Mouse (Mus musculus) lung, embryonic 14.5 days (tissue): ENCODE measurements around the gene Ctdsp1. TPM values are rescaled to one million over a fixed set of nuclear protein-coding genes. Genes with fewer than 3 reads are reported as not detected.
A peak's percentile ranks its signal among the peaks of the same experiment; 100 is the strongest.

Experiments
- ATAC-seq: fragments of 200-750 bp; cut with Nextera tagmentation; 2 replicates; pipeline ENCODE4 v1.8.0; 2017; ENCODE audit warnings: mild to moderate bottlenecking, moderate TSS enrichment, moderate library complexity; ENCODE audit not compliant: insufficient read depth
- DNase-seq: peaks from one replicate; pipeline ENCODE4 v3.0.0-alpha.2; 2015
- H3K27ac ChIP-seq: fragments of 300-500 bp; sonication (generic); 2 replicates; pipeline ENCODE4 v1.5.1; 2014; ENCODE audit warnings: low read depth, mild to moderate bottlenecking, moderate library complexity
- H3K27me3 ChIP-seq: fragments of 300-500 bp; sonication (generic); 2 replicates; pipeline ENCODE4 v1.6.1; 2014; ENCODE audit warnings: low read length, control low read depth; ENCODE audit not compliant: insufficient read depth
- H3K36me3 ChIP-seq: fragments of 300-500 bp; sonication (generic); 2 replicates; pipeline ENCODE4 v1.6.1; 2014; ENCODE audit warnings: control low read depth; ENCODE audit not compliant: insufficient read depth
- H3K4me1 ChIP-seq: fragments of 300-500 bp; sonication (generic); 2 replicates; pipeline ENCODE4 v1.6.1; 2014; ENCODE audit warnings: antibody characterized with exemption, control low read depth; ENCODE audit not compliant: insufficient read depth
- H3K4me2 ChIP-seq: fragments of 300-500 bp; sonication (generic); 2 replicates; pipeline ENCODE4 v1.6.1; 2014; ENCODE audit warnings: mild to moderate bottlenecking
- H3K4me3 ChIP-seq: fragments of 300-500 bp; sonication (generic); 2 replicates; pipeline ENCODE4 v1.5.1; 2014; ENCODE audit warnings: low read depth, low read length
- H3K9ac ChIP-seq: fragments of 300-500 bp; sonication (generic); 2 replicates; pipeline ENCODE4 v1.6.1; 2014
- H3K9me3 ChIP-seq: fragments of 300-500 bp; sonication (generic); 2 replicates; pipeline ENCODE4 v1.6.1; 2016; ENCODE audit warnings: low read depth, low read length, control low read depth
- CTCF ChIP-seq: IDR thresholded peaks from 2 replicates; pipeline ENCODE4 v1.5.1; 2016; ENCODE audit warnings: antibody characterized with exemption, low read depth
- WGBS: fragments of 180-500 bp; shearing (Covaris S2); extraction: QIAGEN DNeasy Blood & Tissue Kit; methylation state at CpG from one replicate; pipeline ENCODE4 v1.1.7; 2014; 5-methylcytosine and 5-hydroxymethylcytosine counted together
- polyA plus RNA-seq: library from polyadenylated mRNA; unstranded; fragments of >200 nt; fragmentation: Nextera tagmentation; extraction: Ambion mirVana; gene quantifications from 2 replicates; pipeline ENCODE4 v1.2.1, GENCODE M21; 2014

Ctdsp1 gene
- polyA plus RNA-seq, 1 experiment from 2014 or later = 102 TPM

DNA sequence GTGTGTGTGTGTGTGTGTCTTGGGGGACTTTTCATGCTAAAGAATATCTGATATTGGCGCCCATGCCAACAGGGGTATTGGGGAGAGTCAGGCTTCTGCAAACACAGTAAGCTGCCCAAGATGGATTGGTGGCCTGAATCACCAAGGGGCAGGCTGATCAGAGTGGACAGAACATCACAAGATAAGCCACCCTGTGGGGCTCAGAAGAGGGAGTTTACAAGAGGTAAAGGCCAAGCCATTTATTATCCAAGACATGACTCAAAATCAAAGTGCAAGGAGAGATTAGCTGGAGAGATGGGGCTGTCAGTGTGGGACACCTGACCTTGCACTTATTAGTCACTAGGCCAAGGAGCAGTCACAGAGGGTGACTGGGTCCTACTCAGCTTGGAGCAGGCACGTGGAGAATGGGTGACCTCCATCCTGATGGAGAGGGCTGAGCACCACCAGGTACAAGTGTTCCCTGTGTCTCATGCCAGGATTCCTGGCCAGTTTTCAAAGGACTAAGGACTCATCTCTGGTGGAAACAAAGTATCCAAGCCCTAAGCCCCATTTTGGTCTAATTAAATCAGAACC is 20.5 kb downstream of the Ctdsp1 start:
- Histone ChIP-seq H3K27ac (no peak overlapping the region), H3K4me3 (no peak overlapping the region), H3K4me1 (no peaks in the 10 kb centered on the region), H3K36me3 (no peaks in the 10 kb centered on the region), H3K9ac (no peak overlapping the region), H3K9me3 (no peaks in the 10 kb centered on the region), H3K4me2 (no peak overlapping the region), H3K27me3 (no peaks in the 10 kb centered on the region)
- DNase-seq = no peak
- 45% methylated on average over 2 of the region's 2 CpGs for WGBS
- TF ChIP-seq CTCF = no peak
- ATAC-seq = no peak

DNA sequence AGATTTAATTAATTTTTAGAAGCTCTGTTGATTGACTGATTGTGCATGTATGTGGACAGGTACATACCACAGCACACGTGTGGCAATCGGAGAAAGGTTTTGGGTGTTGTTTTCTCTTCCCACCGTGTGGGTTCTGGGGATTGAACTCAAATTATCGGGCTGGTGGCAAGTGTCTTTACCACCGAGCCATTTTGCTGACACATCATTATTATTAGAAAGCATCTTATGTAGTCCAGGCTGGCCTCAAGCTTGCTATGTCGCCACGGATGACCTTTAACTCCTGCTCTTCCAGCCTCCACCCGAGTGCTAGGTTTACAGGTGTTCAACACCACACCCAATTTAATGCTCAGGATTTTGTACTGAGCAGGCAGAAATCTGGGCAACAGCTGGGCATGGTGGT is 21.4 kb downstream of the Ctdsp1 start:
- Histone ChIP-seq H3K27ac (no peak overlapping the region), H3K4me2 (no peak overlapping the region), H3K4me3 (no peak overlapping the region), H3K27me3 (no peaks in the 10 kb centered on the region), H3K9ac (no peak overlapping the region), H3K9me3 (no peaks in the 10 kb centered on the region), H3K36me3 (no peaks in the 10 kb centered on the region), H3K4me1 (no peaks in the 10 kb centered on the region)
- DNase-seq (no peak), ATAC-seq (no peak)
- no peak for TF ChIP-seq CTCF
- whole genome bisulfite sequencing = 68% methylated on average over 8 of the region's 8 CpGs

DNA sequence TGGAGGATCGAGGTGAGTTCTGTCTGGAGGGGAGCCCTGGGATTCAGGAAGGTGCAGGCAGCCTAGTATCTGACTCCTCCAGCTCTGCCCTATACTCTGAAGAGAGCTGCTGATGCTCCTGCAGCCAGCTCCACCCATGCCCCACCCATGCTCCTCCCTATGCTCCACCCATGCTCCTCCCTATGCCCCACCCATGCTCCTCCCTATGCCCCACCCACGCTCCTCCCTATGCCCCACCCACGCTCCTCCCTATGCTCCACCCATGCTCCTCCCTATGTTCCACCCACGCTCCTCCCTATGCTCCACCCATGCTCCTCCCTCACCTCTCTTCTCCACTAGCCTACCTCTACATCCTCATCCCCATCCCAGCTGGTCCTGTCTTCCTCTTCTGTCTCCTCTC is 23.8 kb downstream of the Ctdsp1 start:
- H3K9me3 ChIP-seq = no peaks in the 10 kb centered on the region
- no peak for ATAC-seq
- H3K4me2 ChIP-seq = no peak overlapping the region
- no peaks in the 10 kb centered on the region for H3K36me3 ChIP-seq
- no peak overlapping the region for H3K4me3 ChIP-seq
- no peak overlapping the region for H3K9ac ChIP-seq
- TF ChIP-seq CTCF = no peak
- H3K27me3 ChIP-seq = no peaks in the 10 kb centered on the region
- 37% methylated on average over 4 of the region's 4 CpGs for WGBS
- DNase-seq = peak; percentile 23
- no peak overlapping the region for H3K27ac ChIP-seq
- H3K4me1 ChIP-seq = no peaks in the 10 kb centered on the region

- no peak for TF ChIP-seq CTCF
- no peak for ATAC-seq
These were observed 27.6 kb downstream of the Ctdsp1 start for GRCm38 (mm10) chr1:74418747-74419439.

GRCm38 (mm10) chr1:74419440-74419794 is 28.1 kb downstream of the Ctdsp1 start:
- Histone ChIP-seq H3K27ac (no peak overlapping the region), H3K36me3 (no peaks in the 10 kb centered on the region), H3K27me3 (no peaks in the 10 kb centered on the region), H3K4me3 (no peak overlapping the region), H3K4me2 (no peak overlapping the region), H3K9me3 (no peaks in the 10 kb centered on the region), H3K9ac (no peak overlapping the region), H3K4me1 (no peaks in the 10 kb centered on the region)
- WGBS = 35% methylated on average over 9 of the region's 9 CpGs
- TF ChIP-seq CTCF = no peak
- no peak for ATAC-seq
- DNase-seq = no peak

More at GRCm38 (mm10) chr1:74418747-74419439, 27.6 kb downstream of the Ctdsp1 start:
- no peak overlapping the region for H3K4me2 ChIP-seq
- H3K4me1 ChIP-seq = no peaks in the 10 kb centered on the region
- H3K4me3 ChIP-seq = no peak overlapping the region
- no peak for DNase-seq
- no peak overlapping the region for H3K27ac ChIP-seq
- H3K9me3 ChIP-seq = no peaks in the 10 kb centered on the region
- no peaks in the 10 kb centered on the region for H3K27me3 ChIP-seq
- H3K36me3 ChIP-seq = no peaks in the 10 kb centered on the region
- WGBS = 72% methylated on average over 17 of the region's 17 CpGs
- H3K9ac ChIP-seq = no peak overlapping the region

DNA sequence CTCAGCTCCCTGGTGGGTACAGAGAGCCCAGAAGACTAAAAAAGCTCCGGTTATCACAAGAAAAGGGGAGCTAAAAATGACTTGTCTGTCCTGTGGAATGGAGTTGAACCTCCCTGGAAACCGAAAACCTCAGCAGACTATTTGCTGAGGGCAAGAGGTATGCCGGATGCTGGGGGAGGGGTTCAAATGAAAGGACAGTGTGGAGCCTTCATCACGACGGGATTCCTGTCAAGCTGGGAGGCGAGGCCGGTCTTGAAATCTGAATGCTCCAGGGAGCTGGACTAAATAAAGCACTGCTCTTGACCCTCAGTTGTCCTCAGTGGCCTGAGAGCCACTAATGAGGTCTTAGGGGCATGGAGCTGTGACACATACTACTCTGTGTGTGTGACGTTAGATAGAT is 31.8 kb downstream of the Ctdsp1 start:
- TF ChIP-seq CTCF = no peak
- 17% methylated on average over 8 of the region's 8 CpGs for WGBS
- Histone ChIP-seq H3K36me3 (no peaks in the 10 kb centered on the region), H3K27ac (no peak overlapping the region; the same call in 1 of the 2 replicates), H3K4me3 (no peak overlapping the region), H3K4me1 (no peaks in the 10 kb centered on the region), H3K4me2 (no peak overlapping the region), H3K9ac (no peak overlapping the region), H3K27me3 (no peaks in the 10 kb centered on the region), H3K9me3 (no peaks in the 10 kb centered on the region)
- no peak for ATAC-seq
- DNase-seq = peak; percentile 17

- 65% methylated on average over 7 of the region's 7 CpGs for WGBS
- no peaks in the 10 kb centered on the region for H3K36me3 ChIP-seq
- H3K27me3 ChIP-seq = no peaks in the 10 kb centered on the region
- H3K4me2 ChIP-seq = no peak overlapping the region
- no peak overlapping the region for H3K27ac ChIP-seq
- H3K4me3 ChIP-seq = no peak overlapping the region
- ATAC-seq (no peak), DNase-seq (no peak)
- H3K9me3 ChIP-seq = no peaks in the 10 kb centered on the region
- H3K9ac ChIP-seq = no peak overlapping the region
- no peak for TF ChIP-seq CTCF
- H3K4me1 ChIP-seq = no peaks in the 10 kb centered on the region
These were observed 34.5 kb downstream of the Ctdsp1 start for GRCm38 (mm10) chr1:74425845-74426244.
